7 mouse cellular contexts compared by ENCODE assay signal in genomic region chr12:116405045-116405835, GRCm38 (mm10). TPM values are rescaled to one million over a fixed set of nuclear protein-coding genes. Genes with fewer than 3 reads are reported as not detected.
A peak's percentile ranks its signal among the peaks of the same experiment; 100 is the strongest.
DNase-seq lines count a peak whose midpoint lies in the region; ATAC-seq and TF ChIP-seq lines count a peak whose summit lies in the region.

Ncapg2 (plus strand) TSS chr12:116405402.

- no peak for TF ChIP-seq POLR2A in small intestine, adult 2 months (IDR thresholded peaks at IDR 0.05; ENCODE audit: low read depth, low read length)

- H3K36me3 ChIP-seq in embryonic facial prominence, embryonic 10.5 days (replicated peaks), result peaks cover 74% of the 10 kb centered on the region
- no peaks in the 10 kb centered on the region for H3K36me3 ChIP-seq in intestine, postnatal 0 days (ENCODE audit: control insufficient read depth, insufficient read depth)
- peaks cover 37% of the 10 kb centered on the region for H3K36me3 ChIP-seq in midbrain, embryonic 12.5 days
- H3K36me3 ChIP-seq in small intestine, adult 2 months (ENCODE audit: control insufficient read depth, insufficient read depth, low read length), result no peaks in the 10 kb centered on the region; the same call in 1 of the 2 replicates

- no peak for TF ChIP-seq CTCF in intestine, postnatal 0 days (IDR thresholded peaks at IDR 0.05; ENCODE audit: low read depth)
- no peak for TF ChIP-seq CTCF in small intestine, adult 2 months (IDR thresholded peaks at IDR 0.05; ENCODE audit: extremely low read depth, insufficient read length, insufficient replicate concordance, low read depth, low read length)

- H3K4me2 ChIP-seq in intestine, postnatal 0 days (replicated peaks; ENCODE audit: low read depth), result peak within 1 kb of the TSS; percentile 94
- peak within 1 kb of the TSS; percentile 87 for H3K4me2 ChIP-seq in midbrain, embryonic 12.5 days (replicated peaks)

- intact Hi-C loops in left cerebral cortex, postnatal 4 days (cut with DNase I), result no loop called here

- peak within 1 kb of the TSS; percentile 89 for H3K4me3 ChIP-seq in embryonic facial prominence, embryonic 10.5 days
- peak within 1 kb of the TSS; percentile 90 for H3K4me3 ChIP-seq in intestine, postnatal 0 days (ENCODE audit: low read depth, low read length)
- H3K4me3 ChIP-seq in midbrain, embryonic 12.5 days, result peak within 1 kb of the TSS; percentile 75
- peak within 1 kb of the TSS; percentile 85 for H3K4me3 ChIP-seq in small intestine, adult 2 months (ENCODE audit: low read depth, low read length)

- no peaks in the 10 kb centered on the region for H3K27me3 ChIP-seq in embryonic facial prominence, embryonic 10.5 days (replicated peaks; ENCODE audit: low read depth, poor library complexity, severe bottlenecking)
- H3K27me3 ChIP-seq in intestine, postnatal 0 days (replicated peaks; ENCODE audit: control insufficient read depth, insufficient read depth, low read length), result no peaks in the 10 kb centered on the region
- no peaks in the 10 kb centered on the region for H3K27me3 ChIP-seq in midbrain, embryonic 12.5 days
- H3K27me3 ChIP-seq in small intestine, adult 2 months (ENCODE audit: control insufficient read depth, insufficient read depth, low read length), result no peaks in the 10 kb centered on the region

- peak; percentile 100 for DNase-seq in adrenal gland, postnatal 10 days
- peak; percentile 100 for DNase-seq in embryonic facial prominence, embryonic 10.5 days (ENCODE audit: low spot score)
- peak; percentile 50 for DNase-seq in gonadal fat pad, adult 2 months (ENCODE audit: low read depth)
- DNase-seq in left cerebral cortex, postnatal 4 days, result peak; percentile 99

- peaks cover 17% of the 10 kb centered on the region for H3K4me1 ChIP-seq in embryonic facial prominence, embryonic 10.5 days
- no peaks in the 10 kb centered on the region for H3K4me1 ChIP-seq in intestine, postnatal 0 days (replicated peaks; ENCODE audit: control insufficient read depth, insufficient read depth, low read length)
- H3K4me1 ChIP-seq in midbrain, embryonic 12.5 days, result peaks cover 15% of the 10 kb centered on the region
- peaks cover 2% of the 10 kb centered on the region; the same call in 1 of the 2 replicates for H3K4me1 ChIP-seq in small intestine, adult 2 months (ENCODE audit: control insufficient read depth, insufficient read depth, insufficient read length, low read length)

- peak; percentile 99 for ATAC-seq in intestine, postnatal 0 days
- peak; percentile 99 for ATAC-seq in midbrain, embryonic 12.5 days (ENCODE audit: low FRiP score, low read depth)

- H3K27ac ChIP-seq in embryonic facial prominence, embryonic 10.5 days (replicated peaks), result peak within 1 kb of the TSS; percentile 93
- no peak within 1 kb of the TSS for H3K27ac ChIP-seq in intestine, postnatal 0 days (ENCODE audit: low read depth, low read length)
- no peak within 1 kb of the TSS for H3K27ac ChIP-seq in midbrain, embryonic 12.5 days (replicated peaks)
- no peak within 1 kb of the TSS for H3K27ac ChIP-seq in small intestine, adult 2 months (ENCODE audit: insufficient read depth, low read depth, low read length)

- under 1% methylated on average over 72 of the region's 72 CpGs for WGBS in embryonic facial prominence, embryonic 10.5 days
- WGBS in intestine, postnatal 0 days, result under 1% methylated on average over 72 of the region's 72 CpGs
- under 1% methylated on average over 71 of the region's 72 CpGs for WGBS in midbrain, embryonic 12.5 days
- WGBS in small intestine, adult 2 months, result under 1% methylated on average over 72 of the region's 72 CpGs

- H3K9me3 ChIP-seq in embryonic facial prominence, embryonic 10.5 days, result peaks cover 42% of the 10 kb centered on the region
- no peaks in the 10 kb centered on the region for H3K9me3 ChIP-seq in intestine, postnatal 0 days (ENCODE audit: control insufficient read depth)
- H3K9me3 ChIP-seq in midbrain, embryonic 12.5 days, result peaks cover 33% of the 10 kb centered on the region

- H3K9ac ChIP-seq in intestine, postnatal 0 days (ENCODE audit: low read depth, low read length), result peak within 1 kb of the TSS; percentile 81
- H3K9ac ChIP-seq in midbrain, embryonic 12.5 days (replicated peaks), result peak within 1 kb of the TSS; percentile 73

RNA-seq across cellular contexts. Expression of gene Ncapg2, which starts in this region (rescaled TPM):
- 10 to 100 TPM; 22.1 to 23.0 TPM for total RNA-seq in adrenal gland, postnatal 10 days (2021)
- polyA plus RNA-seq in embryonic facial prominence, embryonic 10.5 days (2016; fragmentation: Nextera tagmentation; extraction: Ambion mirVana), result 53.1 and 57.3 TPM in 2 replicates
- 1.7 and 1.9 TPM in 2 replicates for polyA plus RNA-seq in gonadal fat pad, adult 2 months (2012; rRNA removed)
- polyA plus RNA-seq in intestine, postnatal 0 days (2015; fragmentation: Nextera tagmentation; extraction: Ambion mirVana), result 8.5 and 9.4 TPM in 2 replicates
- total RNA-seq in left cerebral cortex, postnatal 4 days (2021), result 10 to 100 TPM in 1 of 2 experiments, 1 to 10 TPM in 1; 9.9 to 12.1 TPM
- polyA plus RNA-seq in midbrain, embryonic 12.5 days (2016; fragmentation: Nextera tagmentation; extraction: Ambion mirVana), result 39.1 and 42.9 TPM in 2 replicates
- 0.41 and 1.1 TPM in 2 replicates for polyA plus RNA-seq in small intestine, adult 2 months (2012; rRNA removed)

Comparison
In these comparisons a context has a peak if more than half of its experiments do, and no peak if none do; other contexts are left out.
1. DNase-seq: peak in every context shown above with its lines; median percentile 100 in adrenal gland, postnatal 10 days; 100 in embryonic facial prominence, embryonic 10.5 days; 99 in left cerebral cortex, postnatal 4 days; 50 in gonadal fat pad, adult 2 months.